Mouse (Mus musculus) testis, adult 2 months (tissue): Measurements from ENCODE around the gene Foxn3. TPM values are rescaled to one million over a fixed set of nuclear protein-coding genes. Genes with fewer than 3 reads are reported as not detected.

ENCODE experiments used
- H3K27ac ChIP-seq: fragments of 200-500 bp; 2 replicates; pipeline ENCODE4 v1.5.1; 2012; ENCODE audit warnings: low read depth, low read length; ENCODE audit not compliant: control insufficient read depth, insufficient read depth
- H3K27me3 ChIP-seq: fragments of 200-500 bp; 2 replicates; pipeline ENCODE4 v1.6.1; 2012; ENCODE audit warnings: mild to moderate bottlenecking, low read length, moderate library complexity; ENCODE audit not compliant: control insufficient read depth, insufficient read depth
- H3K36me3 ChIP-seq: fragments of 200-500 bp; 2 replicates; pipeline ENCODE4 v1.6.1; 2012; ENCODE audit warnings: mild to moderate bottlenecking, low read length; ENCODE audit not compliant: control insufficient read depth, insufficient read depth
- H3K4me1 ChIP-seq: fragments of 200-500 bp; 2 replicates; pipeline ENCODE4 v1.6.1; 2012; ENCODE audit warnings: low read length; ENCODE audit not compliant: control insufficient read depth, insufficient read depth
- H3K4me3 ChIP-seq: fragments of 200-500 bp; 2 replicates; pipeline ENCODE4 v1.5.1; 2012; ENCODE audit warnings: low read depth, mild to moderate bottlenecking, low read length, moderate library complexity, mixed read lengths; ENCODE audit not compliant: control insufficient read depth
- CTCF ChIP-seq: fragments of 200-500 bp; IDR thresholded peaks from 2 replicates; pipeline ENCODE4 v1.5.1; 2012; ENCODE audit warnings: low read depth, mild to moderate bottlenecking, inconsistent platforms, low read length, moderate library complexity; ENCODE audit not compliant: control insufficient read depth, insufficient read depth, insufficient replicate concordance
- POLR2A ChIP-seq: fragments of 200-500 bp; IDR thresholded peaks from 2 replicates; pipeline ENCODE4 v1.6.1; 2012; ENCODE audit warnings: low read depth, mild to moderate bottlenecking, inconsistent platforms, low read length, moderate library complexity; ENCODE audit not compliant: control insufficient read depth
- polyA plus RNA-seq: library from polyadenylated mRNA; depleted of rRNA; stranded (reverse); fragments of >200 nt; gene quantifications from 2 replicates; pipeline ENCODE4 v1.2.3, GENCODE M21; 2012

Foxn3 gene
- polyA plus RNA-seq, 1 experiment, result 7.3 TPM

DNA sequence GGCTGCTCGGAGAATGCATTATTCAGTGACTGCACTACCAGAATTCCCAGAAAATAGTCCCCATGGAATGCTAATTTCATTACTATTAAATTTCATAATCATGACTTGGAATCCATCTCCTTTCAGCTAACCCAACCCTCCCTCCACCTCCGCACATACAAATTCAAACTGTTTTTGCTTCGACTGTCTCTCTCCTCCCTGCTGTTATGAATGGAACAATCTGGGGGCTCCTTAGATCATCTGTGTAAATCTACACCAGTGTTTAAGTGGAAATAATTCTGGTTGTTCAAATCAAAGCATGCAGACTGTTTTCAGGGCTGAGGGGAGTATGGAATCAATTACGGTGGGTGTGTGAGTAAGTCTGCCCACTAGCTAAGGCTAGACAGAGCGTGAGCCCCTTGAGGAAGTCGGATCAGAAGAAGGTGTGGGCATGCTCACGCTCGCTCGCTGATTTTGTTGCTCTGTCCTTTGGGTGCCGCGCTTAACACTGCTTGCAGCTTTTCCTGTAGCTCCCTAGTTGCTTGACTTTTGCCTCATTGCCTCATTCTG, 254.8 kb downstream of the Foxn3 start:
- H3K4me1 ChIP-seq, result peaks cover 11% of the 10 kb centered on the region
- no peak overlapping the region for H3K27ac ChIP-seq
- H3K27me3 ChIP-seq, result no peaks in the 10 kb centered on the region
- no peak overlapping the region for H3K4me3 ChIP-seq
- no peaks in the 10 kb centered on the region for H3K36me3 ChIP-seq
- no peak for TF ChIP-seq CTCF
- TF ChIP-seq POLR2A, result no peak

DNA sequence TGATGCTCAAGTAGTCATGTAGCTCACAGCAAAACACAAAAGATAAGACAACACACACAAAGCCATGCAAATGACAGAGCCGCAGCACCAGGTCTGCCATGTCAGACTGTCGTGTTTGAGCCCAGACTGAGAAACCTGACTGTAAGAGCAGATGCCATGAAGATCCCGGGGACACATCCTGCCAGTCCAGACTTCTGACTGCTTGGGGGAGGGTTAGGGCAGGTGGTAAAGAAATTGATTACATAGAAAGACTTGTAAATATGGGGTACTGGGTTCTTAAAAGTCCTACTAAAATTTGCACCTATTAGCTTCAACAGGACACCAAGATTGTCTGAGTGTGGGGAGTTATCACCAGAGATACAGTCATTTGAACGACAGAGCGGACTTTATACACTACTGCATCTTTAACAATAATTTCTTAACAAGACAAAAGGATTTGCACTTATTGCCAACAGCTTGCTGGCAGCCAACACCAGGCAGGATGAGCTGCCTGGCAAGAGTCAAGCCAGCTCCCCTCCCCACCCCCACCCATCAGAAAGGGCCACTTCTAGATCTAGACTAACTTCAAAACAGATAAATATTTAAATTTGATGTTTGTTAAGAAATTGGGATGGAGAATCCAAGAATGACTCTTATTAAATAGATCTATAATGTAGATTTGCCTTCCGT, 256.7 kb downstream of the Foxn3 start:
- Histone ChIP-seq H3K27me3 (no peaks in the 10 kb centered on the region), H3K4me1 (peaks cover 12% of the 10 kb centered on the region), H3K4me3 (no peak overlapping the region), H3K27ac (no peak overlapping the region), H3K36me3 (no peaks in the 10 kb centered on the region)
- TF ChIP-seq CTCF (no peak), POLR2A (no peak)

DNA sequence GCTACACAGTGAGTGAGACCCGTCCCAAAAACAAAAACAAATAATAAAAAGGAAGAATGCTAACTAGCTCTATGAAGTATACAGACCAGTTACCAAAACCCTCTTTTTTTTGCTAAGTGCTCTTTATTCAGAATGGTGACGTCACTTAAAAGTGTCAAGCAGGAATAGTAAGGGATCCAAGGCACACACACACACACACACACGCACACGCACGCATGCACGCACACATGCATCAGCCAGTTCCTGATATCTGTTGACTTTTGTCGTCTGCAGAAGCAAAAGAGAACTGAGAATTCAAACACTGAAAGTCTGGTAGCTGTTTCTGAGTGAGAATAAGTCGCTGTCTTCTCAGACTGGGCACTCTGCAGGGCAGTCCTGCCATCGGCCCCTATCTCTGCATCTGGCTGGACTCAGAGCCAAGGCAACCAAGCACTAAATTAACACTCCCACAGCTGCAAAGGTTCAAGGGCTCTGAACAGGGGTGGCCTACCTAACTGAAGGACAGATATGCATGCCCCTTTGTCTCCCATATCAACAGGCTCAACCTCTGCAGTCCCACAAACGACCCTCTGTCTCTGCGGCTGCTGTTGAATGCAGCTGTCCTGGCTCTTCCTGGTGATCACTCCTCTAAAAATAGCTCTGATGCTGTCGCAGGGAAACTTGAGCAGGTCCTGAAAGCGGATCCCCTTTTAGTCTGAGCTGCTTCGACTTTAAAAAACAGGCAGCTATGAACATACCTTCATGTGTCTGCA, 257.4 kb downstream of the Foxn3 start:
- H3K4me1 ChIP-seq, result peaks cover 7% of the 10 kb centered on the region; the same call in 1 of the 2 replicates
- H3K4me3 ChIP-seq, result no peak overlapping the region

DNA sequence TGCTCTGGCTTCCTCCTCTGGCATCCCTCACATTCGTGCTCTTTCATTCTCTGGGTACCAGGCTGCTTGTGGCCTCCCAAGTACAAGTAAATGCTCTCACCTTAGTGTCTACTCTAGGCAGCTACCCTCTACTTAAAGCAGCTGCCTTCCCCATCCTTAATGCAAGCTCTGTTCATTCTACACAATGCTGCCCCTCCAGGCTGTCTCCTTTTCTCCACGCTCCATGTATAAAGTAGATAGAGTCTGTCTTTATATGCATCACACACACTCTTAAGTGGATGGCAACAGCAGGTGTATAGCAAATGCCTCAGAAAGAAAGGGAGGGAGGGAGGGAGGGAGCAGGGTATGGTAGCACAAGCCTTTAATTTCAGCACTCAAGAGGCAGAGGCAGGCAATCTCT, 258.1 kb downstream of the Foxn3 start:
- TF ChIP-seq CTCF (no peak), POLR2A (no peak)
- Histone ChIP-seq H3K4me1 (peaks cover 4% of the 10 kb centered on the region; the same call in 1 of the 2 replicates), H3K4me3 (no peak overlapping the region)

More for the DNA sequence above, 257.4 kb downstream of the Foxn3 start:
- no peak overlapping the region for H3K27ac ChIP-seq
- TF ChIP-seq POLR2A (no peak), CTCF (no peak)
- no peaks in the 10 kb centered on the region for H3K36me3 ChIP-seq
- no peaks in the 10 kb centered on the region for H3K27me3 ChIP-seq

DNA sequence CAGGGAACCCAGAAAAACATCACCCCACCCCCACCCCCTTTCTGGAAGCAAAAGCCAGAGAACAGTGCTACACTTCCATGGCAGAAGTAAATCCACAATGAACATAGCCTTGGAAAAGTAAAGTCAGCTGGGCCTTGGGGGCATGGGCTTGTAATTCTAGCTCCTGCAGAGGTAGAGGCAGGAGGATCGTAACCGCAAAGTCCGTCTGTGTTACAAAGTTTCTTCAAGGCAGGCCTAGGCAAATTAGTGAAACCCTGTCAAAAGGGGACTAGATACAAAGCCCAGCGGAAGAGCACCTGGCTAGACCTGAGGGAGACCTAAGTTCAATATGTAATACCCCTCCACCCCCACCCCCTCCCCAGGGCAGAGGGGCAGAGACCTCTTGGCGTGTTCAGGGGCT, 259.3 kb downstream of the Foxn3 start:
- Histone ChIP-seq H3K27me3 (no peaks in the 10 kb centered on the region), H3K36me3 (no peaks in the 10 kb centered on the region), H3K4me3 (no peak overlapping the region), H3K4me1 (peaks cover 4% of the 10 kb centered on the region; the same call in 1 of the 2 replicates), H3K27ac (no peak overlapping the region)
- TF ChIP-seq POLR2A (no peak), CTCF (no peak)

More for the DNA sequence above, 258.1 kb downstream of the Foxn3 start:
- no peaks in the 10 kb centered on the region for H3K36me3 ChIP-seq
- no peaks in the 10 kb centered on the region for H3K27me3 ChIP-seq
- H3K27ac ChIP-seq, result no peak overlapping the region

- Histone ChIP-seq H3K4me1 (peaks cover 6% of the 10 kb centered on the region; the same call in 1 of the 2 replicates), H3K4me3 (no peak overlapping the region), H3K27ac (no peak overlapping the region), H3K27me3 (no peaks in the 10 kb centered on the region), H3K36me3 (no peaks in the 10 kb centered on the region)
- TF ChIP-seq POLR2A (no peak), CTCF (no peak)
These were observed 259.8 kb downstream of the Foxn3 start for GRCm38 (mm10) chr12:99303581-99303980.

GRCm38 (mm10) chr12:99299900-99300299, 263.5 kb downstream of the Foxn3 start:
- Histone ChIP-seq H3K36me3 (no peaks in the 10 kb centered on the region), H3K4me1 (peaks cover 4% of the 10 kb centered on the region; the same call in 1 of the 2 replicates), H3K27ac (no peak overlapping the region), H3K4me3 (no peak overlapping the region), H3K27me3 (no peaks in the 10 kb centered on the region)
- TF ChIP-seq CTCF (no peak), POLR2A (no peak)
